Mouse (Mus musculus) spleen, adult 2 months (tissue): ENCODE results near the gene Rptor. TPM values are rescaled to one million over a fixed set of nuclear protein-coding genes. Genes with fewer than 3 reads are reported as not detected.
A peak's percentile ranks its signal among the peaks of the same experiment; 100 is the strongest.

ENCODE experiments used
- DNase-seq, 2 experiments: peaks; one replicate each; pipeline versions ENCODE4 v3.0.0 to v3.0.0-alpha.2; 2012 to 2021; ENCODE audit warnings: low spot score in 2 of 2, low read depth in 1 of 2
- H3K27ac ChIP-seq: fragments of 200-500 bp; 2 replicates; pipeline ENCODE4 v1.5.1; 2012; ENCODE audit warnings: low read length, inconsistent platforms; ENCODE audit not compliant: insufficient read depth
- H3K27me3 ChIP-seq: fragments of 200-500 bp; 2 replicates; pipeline ENCODE4 v1.6.1; 2012; ENCODE audit warnings: mild to moderate bottlenecking, moderate library complexity, low read length, inconsistent platforms; ENCODE audit not compliant: control insufficient read depth, insufficient read depth
- H3K36me3 ChIP-seq: fragments of 200-500 bp; 2 replicates; pipeline ENCODE4 v1.6.1; 2012; ENCODE audit warnings: mild to moderate bottlenecking, low read length, inconsistent platforms; ENCODE audit not compliant: control insufficient read depth, insufficient read depth
- H3K4me1 ChIP-seq: fragments of 200-500 bp; 2 replicates; pipeline ENCODE4 v1.6.1; 2011; ENCODE audit warnings: inconsistent platforms; ENCODE audit not compliant: control insufficient read depth, insufficient read depth, insufficient read length
- H3K4me3 ChIP-seq: fragments of 200-500 bp; 2 replicates; pipeline ENCODE4 v1.5.1; 2011; ENCODE audit warnings: mild to moderate bottlenecking, inconsistent platforms; ENCODE audit not compliant: insufficient read depth, insufficient read length; ENCODE audit errors: extremely low read depth
- CTCF ChIP-seq: fragments of 200-500 bp; IDR thresholded peaks from 2 replicates; pipeline ENCODE4 v1.5.1; 2011; ENCODE audit warnings: mild to moderate bottlenecking, inconsistent platforms; ENCODE audit not compliant: insufficient read depth, insufficient read length, insufficient replicate concordance; ENCODE audit errors: extremely low read depth
- POLR2A ChIP-seq: fragments of 200-500 bp; IDR thresholded peaks from 2 replicates; pipeline ENCODE4 v1.6.1; 2011; ENCODE audit warnings: low read depth, low read length, inconsistent platforms
- WGBS: fragments of 180-500 bp; shearing (Covaris S2); methylation state at CpG from one replicate; pipeline ENCODE4 v1.1.7; 2018; 5-methylcytosine and 5-hydroxymethylcytosine counted together
- polyA plus RNA-seq: library from polyadenylated mRNA; depleted of rRNA; stranded (reverse); fragments of >200 nt; gene quantifications from 2 replicates; pipeline ENCODE4 v1.2.3, GENCODE M21; 2012; rRNA removed

Rptor gene
- 18.0 and 22.3 TPM in 2 replicates for polyA plus RNA-seq

GRCm38 (mm10) chr11:119602763-119603526, at the start of gene Rptor:
TSS of gene Rptor (plus strand) at chr11:119602905.
- TF ChIP-seq POLR2A, result peak; percentile 30; the same call in 1 of the 2 replicates
- TF ChIP-seq CTCF, result no peak
- under 1% methylated on average over 58 of the region's 63 CpGs for WGBS
- Histone ChIP-seq H3K4me3 (peak within 1 kb of the TSS; percentile 99), H3K4me1 (peaks cover 5% of the 10 kb centered on the region; the same call in 1 of the 2 replicates), H3K27ac (peak within 1 kb of the TSS; percentile 65; the same call in 1 of the 2 replicates), H3K27me3 (no peaks in the 10 kb centered on the region), H3K36me3 (no peaks in the 10 kb centered on the region)
- peak; percentile 89 to 97 for DNase-seq

- WGBS, result 85% methylated on average over 7 of the region's 7 CpGs
- no peaks in the 10 kb centered on the region for H3K36me3 ChIP-seq
- no peaks in the 10 kb centered on the region for H3K4me1 ChIP-seq
- no peak overlapping the region for H3K4me3 ChIP-seq
- H3K27ac ChIP-seq, result no peak overlapping the region
- no peak for TF ChIP-seq POLR2A
- TF ChIP-seq CTCF, result no peak
- H3K27me3 ChIP-seq, result peaks cover 1% of the 10 kb centered on the region; the same call in 1 of the 2 replicates
- no peak for DNase-seq
These were observed 48.0 kb upstream of the Rptor start for GRCm38 (mm10) chr11:119554706-119555105.

DNA sequence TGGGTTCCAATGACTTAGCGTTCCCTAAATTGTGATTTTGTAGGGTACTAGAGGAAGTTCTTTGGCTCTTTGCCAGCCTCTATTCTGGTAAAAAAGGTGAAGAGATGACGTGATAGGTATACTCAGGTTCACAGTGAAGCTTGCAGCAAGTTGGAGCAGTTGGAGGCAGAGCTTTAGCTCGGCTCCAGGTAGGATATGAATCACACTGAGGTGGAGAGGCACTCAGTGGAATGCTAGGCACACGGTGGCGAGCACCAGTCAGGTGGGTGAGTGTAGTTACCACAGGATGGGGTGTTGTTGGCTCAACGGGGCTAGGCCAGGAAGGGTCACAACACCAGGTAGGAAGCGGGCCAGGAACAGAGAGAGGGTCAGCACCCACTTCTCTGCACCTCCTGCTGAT, 47.5 kb upstream of the Rptor start:
- no peak overlapping the region for H3K27ac ChIP-seq
- no peak overlapping the region for H3K4me3 ChIP-seq
- no peak for TF ChIP-seq POLR2A
- TF ChIP-seq CTCF, result no peak
- H3K36me3 ChIP-seq, result no peaks in the 10 kb centered on the region
- H3K4me1 ChIP-seq, result no peaks in the 10 kb centered on the region
- DNase-seq, result no peak
- no peaks in the 10 kb centered on the region; the same call in 1 of the 2 replicates for H3K27me3 ChIP-seq
- 69% methylated on average over 7 of the region's 7 CpGs for WGBS

GRCm38 (mm10) chr11:119557940-119558869, 44.5 kb upstream of the Rptor start:
- DNase-seq, result no peak
- no peaks in the 10 kb centered on the region for H3K4me1 ChIP-seq
- H3K4me3 ChIP-seq, result no peak overlapping the region
- 52% methylated on average over 17 of the region's 17 CpGs for WGBS
- H3K27ac ChIP-seq, result no peak overlapping the region
- no peaks in the 10 kb centered on the region for H3K27me3 ChIP-seq
- TF ChIP-seq CTCF, result no peak
- TF ChIP-seq POLR2A, result no peak
- H3K36me3 ChIP-seq, result no peaks in the 10 kb centered on the region

DNA sequence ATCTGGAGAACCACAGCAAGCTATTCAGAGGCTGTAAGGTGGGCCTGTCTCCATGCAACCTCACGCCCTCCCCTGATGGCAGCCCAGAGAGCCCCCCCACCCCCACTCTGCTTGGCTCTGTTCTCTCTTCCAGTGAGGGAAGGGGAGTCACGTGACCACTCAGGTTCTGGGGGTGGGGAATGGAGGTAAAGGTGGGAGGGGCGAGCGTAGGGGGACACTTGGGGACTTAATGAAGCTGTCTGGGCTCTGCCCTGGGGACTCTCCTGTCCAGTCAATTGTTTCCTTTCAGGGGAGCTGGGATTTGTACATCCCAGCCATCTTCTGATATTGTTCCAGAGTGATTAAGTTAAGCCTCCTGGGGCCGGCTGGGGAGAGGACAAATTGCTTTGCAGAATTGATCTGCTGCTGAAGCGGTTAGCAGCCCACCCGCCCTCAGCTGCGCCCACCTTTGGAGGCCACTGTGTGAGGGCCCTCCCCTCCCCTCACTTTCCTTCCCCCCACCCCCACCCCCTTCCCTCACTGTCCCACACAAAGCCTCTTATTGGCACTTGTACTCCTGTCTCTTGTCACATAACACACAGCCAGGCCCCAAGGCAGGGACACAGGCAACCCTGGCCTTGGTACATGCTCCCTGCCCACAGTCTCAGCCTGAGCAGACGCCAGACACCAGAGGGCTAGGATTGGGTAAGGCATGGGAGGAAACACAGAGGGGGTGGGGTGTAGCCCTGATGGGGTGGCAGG, 43.7 kb upstream of the Rptor start:
- no peaks in the 10 kb centered on the region for H3K4me1 ChIP-seq
- no peak for DNase-seq
- no peaks in the 10 kb centered on the region for H3K27me3 ChIP-seq
- H3K27ac ChIP-seq, result no peak overlapping the region
- no peak overlapping the region for H3K4me3 ChIP-seq
- TF ChIP-seq POLR2A (no peak), CTCF (no peak)
- no peaks in the 10 kb centered on the region for H3K36me3 ChIP-seq
- 48% methylated on average over 9 of the region's 9 CpGs for WGBS

DNA sequence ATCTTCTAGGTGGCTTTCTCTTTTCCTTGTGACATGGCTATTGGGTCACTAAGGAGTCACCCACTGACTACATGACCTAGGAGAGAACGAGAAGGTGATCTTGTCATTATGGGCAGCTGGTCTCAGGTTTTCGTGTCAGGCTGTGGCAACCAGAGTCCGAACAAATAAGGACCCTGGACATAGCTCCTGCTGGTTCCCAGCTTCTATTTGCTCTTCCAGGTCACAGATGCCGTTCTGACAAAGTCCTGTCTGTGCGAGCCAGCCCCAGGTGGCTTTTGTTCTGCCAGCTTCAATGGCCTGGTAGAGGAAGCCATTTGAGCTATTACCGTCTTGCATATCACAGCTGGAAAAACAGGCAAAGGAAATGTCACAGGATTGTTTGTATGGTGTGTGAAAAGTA, 40.4 kb upstream of the Rptor start:
- 49% methylated on average over 6 of the region's 6 CpGs for WGBS
- H3K27ac ChIP-seq, result no peak overlapping the region
- H3K27me3 ChIP-seq, result no peaks in the 10 kb centered on the region; the same call in 1 of the 2 replicates
- no peaks in the 10 kb centered on the region for H3K36me3 ChIP-seq
- TF ChIP-seq POLR2A, result no peak
- TF ChIP-seq CTCF, result no peak
- no peak overlapping the region for H3K4me3 ChIP-seq
- DNase-seq, result no peak
- H3K4me1 ChIP-seq, result no peaks in the 10 kb centered on the region
